Mouse (Mus musculus) heart, embryonic 16.5 days (tissue): ENCODE data around the gene AU022252. TPM values are rescaled to one million over a fixed set of nuclear protein-coding genes. Genes with fewer than 3 reads are reported as not detected.

ENCODE experiments used
- ATAC-seq: fragments of 200-750 bp; cut with Nextera tagmentation; replicated peaks from 2 replicates; pipeline ENCODE4 v1.8.0; 2017; ENCODE audit warnings: moderate number of reproducible peaks; ENCODE audit not compliant: insufficient read depth, low FRiP score; ENCODE audit errors: extremely low read depth
- H3K27ac ChIP-seq: fragments of 300-500 bp; sonication (generic); 2 replicates; pipeline ENCODE4 v1.5.1; 2014; ENCODE audit warnings: mild to moderate bottlenecking, low read length, control low read depth, moderate library complexity
- H3K27me3 ChIP-seq: fragments of 300-500 bp; sonication (generic); 2 replicates; pipeline ENCODE4 v1.6.1; 2014; ENCODE audit warnings: low read length, mixed read lengths; ENCODE audit not compliant: control insufficient read depth, insufficient read depth
- H3K36me3 ChIP-seq: fragments of 300-500 bp; sonication (generic); 2 replicates; pipeline ENCODE4 v1.6.1; 2014; ENCODE audit not compliant: control insufficient read depth, insufficient read depth
- H3K4me1 ChIP-seq: fragments of 300-500 bp; sonication (generic); 2 replicates; pipeline ENCODE4 v1.6.1; 2014; ENCODE audit warnings: low read length, mixed read lengths; ENCODE audit not compliant: control insufficient read depth, insufficient read depth
- H3K4me2 ChIP-seq: fragments of 300-500 bp; sonication (generic); 2 replicates; pipeline ENCODE4 v1.6.1; 2014; ENCODE audit warnings: low read depth, mild to moderate bottlenecking, control low read depth, low read length
- H3K4me3 ChIP-seq: fragments of 300-500 bp; sonication (generic); 2 replicates; pipeline ENCODE4 v1.5.1; 2014; ENCODE audit warnings: mild to moderate bottlenecking, control low read depth, low read length
- H3K9ac ChIP-seq: fragments of 300-500 bp; sonication (generic); 2 replicates; pipeline ENCODE4 v1.6.1; 2014; ENCODE audit warnings: low read length, control low read depth
- H3K9me3 ChIP-seq: fragments of 300-500 bp; sonication (generic); replicated peaks from 2 replicates; pipeline ENCODE4 v1.6.1; 2016; ENCODE audit warnings: low read length; ENCODE audit not compliant: control insufficient read depth
- WGBS: fragments of 180-500 bp; shearing (Covaris S2); extraction: QIAGEN DNeasy Blood & Tissue Kit; methylation state at CpG from one replicate; pipeline ENCODE4 v1.1.7; 2014; 5-methylcytosine and 5-hydroxymethylcytosine counted together
- polyA plus RNA-seq: library from polyadenylated mRNA; unstranded; fragments of >200 nt; fragmentation: Nextera tagmentation; extraction: Ambion mirVana; gene quantifications from 2 replicates; pipeline ENCODE4 v1.2.1, GENCODE M21; 2015

Gene AU022252
- polyA plus RNA-seq, 1 experiment from 2014 or later = 23.4 TPM

GRCm38 (mm10) chr4:119233256-119233901 is 867 bp upstream of the AU022252 start:
- H3K4me1 ChIP-seq = peaks cover 9% of the 10 kb centered on the region
- H3K9ac ChIP-seq = peak overlapping the region; percentile 87
- ATAC-seq = peak; percentile 40
- peak overlapping the region; percentile 74 for H3K4me2 ChIP-seq
- H3K9me3 ChIP-seq = no peaks in the 10 kb centered on the region
- peak overlapping the region; percentile 72 for H3K27ac ChIP-seq
- H3K27me3 ChIP-seq = no peaks in the 10 kb centered on the region
- WGBS = under 1% methylated on average over 36 of the region's 36 CpGs
- 0 out of 2 replicates have a peak, but pooled peaks cover 1% of the 10 kb centered on the region for H3K36me3 ChIP-seq
- peak overlapping the region; percentile 83 for H3K4me3 ChIP-seq

- peaks cover 3% of the 10 kb centered on the region for H3K4me1 ChIP-seq
- no peak overlapping the region for H3K9ac ChIP-seq
- H3K9me3 ChIP-seq = no peaks in the 10 kb centered on the region
- no peak for ATAC-seq
- H3K27me3 ChIP-seq = no peaks in the 10 kb centered on the region
- peaks cover 38% of the 10 kb centered on the region for H3K36me3 ChIP-seq
- 89% methylated on average over 11 of the region's 11 CpGs for WGBS
- no peak overlapping the region for H3K4me2 ChIP-seq
- H3K4me3 ChIP-seq = no peak overlapping the region
- H3K27ac ChIP-seq = no peak overlapping the region
These were observed 5.8 kb downstream of the AU022252 start for GRCm38 (mm10) chr4:119226751-119227150.

- no peaks in the 10 kb centered on the region for H3K9me3 ChIP-seq
- H3K27ac ChIP-seq = no peak overlapping the region
- ATAC-seq = no peak
- H3K4me2 ChIP-seq = no peak overlapping the region
- no peaks in the 10 kb centered on the region for H3K27me3 ChIP-seq
- H3K9ac ChIP-seq = no peak overlapping the region
- H3K36me3 ChIP-seq = peaks cover 38% of the 10 kb centered on the region
- H3K4me1 ChIP-seq = no peaks in the 10 kb centered on the region
- H3K4me3 ChIP-seq = no peak overlapping the region
- 87% methylated on average over 9 of the region's 9 CpGs for WGBS
These were observed 6.8 kb downstream of the AU022252 start for GRCm38 (mm10) chr4:119225719-119226118.

- Histone ChIP-seq H3K36me3 (peaks cover 38% of the 10 kb centered on the region), H3K27ac (no peak overlapping the region), H3K4me1 (no peaks in the 10 kb centered on the region), H3K9me3 (no peaks in the 10 kb centered on the region), H3K27me3 (no peaks in the 10 kb centered on the region), H3K4me2 (no peak overlapping the region), H3K9ac (no peak overlapping the region), H3K4me3 (no peak overlapping the region)
- no peak for ATAC-seq
- 88% methylated on average over 3 of the region's 3 CpGs for WGBS
These were observed 8.0 kb downstream of the AU022252 start for GRCm38 (mm10) chr4:119224534-119224933.

GRCm38 (mm10) chr4:119223696-119224095 is 8.8 kb downstream of the AU022252 start:
- no peak overlapping the region for H3K4me2 ChIP-seq
- H3K9ac ChIP-seq = no peak overlapping the region
- no peaks in the 10 kb centered on the region for H3K27me3 ChIP-seq
- no peak overlapping the region for H3K4me3 ChIP-seq
- H3K36me3 ChIP-seq = peaks cover 38% of the 10 kb centered on the region
- 86% methylated on average over 1 of the region's 1 CpGs for WGBS
- no peaks in the 10 kb centered on the region for H3K4me1 ChIP-seq
- ATAC-seq = no peak; the same call in 1 of the 2 replicates
- no peak overlapping the region for H3K27ac ChIP-seq
- H3K9me3 ChIP-seq = no peaks in the 10 kb centered on the region

- Histone ChIP-seq H3K4me3 (no peak within 1 kb of the TSS), H3K27me3 (no peaks in the 10 kb centered on the region), H3K36me3 (no peaks in the 10 kb centered on the region), H3K9me3 (no peaks in the 10 kb centered on the region), H3K4me2 (no peak within 1 kb of the TSS), H3K27ac (no peak within 1 kb of the TSS), H3K4me1 (peaks cover 11% of the 10 kb centered on the region), H3K9ac (no peak within 1 kb of the TSS)
- 11% methylated on average over 11 of the region's 11 CpGs for WGBS
- ATAC-seq = no peak
These were observed 14.3 kb downstream of the AU022252 start, which contains the start of gene Tmem269 for GRCm38 (mm10) chr4:119218169-119218568. Gene Tmem269 (minus strand): TSS chr4:119218217.

GRCm38 (mm10) chr4:119216667-119217066 is 15.8 kb downstream of the AU022252 start:
- peaks cover 11% of the 10 kb centered on the region for H3K4me1 ChIP-seq
- H3K4me2 ChIP-seq = no peak overlapping the region
- H3K9me3 ChIP-seq = no peaks in the 10 kb centered on the region
- peak; percentile 73; the same call in 1 of the 2 replicates for ATAC-seq
- H3K36me3 ChIP-seq = no peaks in the 10 kb centered on the region
- H3K27me3 ChIP-seq = no peaks in the 10 kb centered on the region
- no peak overlapping the region for H3K27ac ChIP-seq
- 54% methylated on average over 8 of the region's 8 CpGs for WGBS
- H3K9ac ChIP-seq = no peak overlapping the region
- no peak overlapping the region for H3K4me3 ChIP-seq

GRCm38 (mm10) chr4:119204672-119205071 is 27.8 kb downstream of the AU022252 start:
- H3K4me3 ChIP-seq = no peak overlapping the region
- H3K36me3 ChIP-seq = peaks cover 6% of the 10 kb centered on the region
- no peak overlapping the region for H3K27ac ChIP-seq
- no peaks in the 10 kb centered on the region for H3K9me3 ChIP-seq
- H3K4me1 ChIP-seq = no peaks in the 10 kb centered on the region
- 19% methylated on average over 8 of the region's 8 CpGs for WGBS
- ATAC-seq = 0 out of 2 replicates have a peak, but pooled peaks have one; percentile 28
- H3K27me3 ChIP-seq = no peaks in the 10 kb centered on the region
- H3K4me2 ChIP-seq = no peak overlapping the region
- no peak overlapping the region for H3K9ac ChIP-seq

GRCm38 (mm10) chr4:119198105-119198504 is 34.4 kb downstream of the AU022252 start:
- H3K9me3 ChIP-seq = no peaks in the 10 kb centered on the region
- no peaks in the 10 kb centered on the region for H3K27me3 ChIP-seq
- no peak overlapping the region for H3K27ac ChIP-seq
- 79% methylated on average over 6 of the region's 6 CpGs for WGBS
- no peak for ATAC-seq
- peaks cover 8% of the 10 kb centered on the region for H3K36me3 ChIP-seq
- H3K9ac ChIP-seq = no peak overlapping the region
- H3K4me3 ChIP-seq = no peak overlapping the region
- H3K4me1 ChIP-seq = peaks cover 13% of the 10 kb centered on the region; the same call in 1 of the 2 replicates
- H3K4me2 ChIP-seq = no peak overlapping the region
